Mouse (Mus musculus): ENCODE measurements at regions not wholly inside any gene's neighbourhood (a gene's known extent, or its start where the extent isn't known, plus 50 kb on each side); places are given as distances from the start of the nearest gene placed in this dataset.

DNA sequence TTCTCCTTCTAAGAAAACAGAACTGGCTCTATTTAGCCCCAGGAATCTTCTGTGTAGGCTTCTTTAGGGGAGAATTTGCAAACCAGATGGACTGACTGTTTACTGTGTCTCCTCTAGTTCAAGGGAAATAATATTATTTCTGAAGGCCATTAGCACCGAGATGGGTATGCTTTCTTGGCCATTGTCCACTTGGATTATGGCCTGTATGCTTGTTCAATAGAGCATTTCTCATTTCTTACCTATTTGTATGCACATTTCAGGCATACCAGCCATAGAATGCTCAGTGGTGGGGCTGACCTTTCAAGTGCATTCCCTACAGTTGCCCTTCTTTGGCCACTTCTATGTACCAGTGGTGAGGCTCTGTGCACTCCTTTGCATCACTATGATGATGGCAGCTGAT is 166.3 kb downstream of the Plpp3 start:
- TF ChIP-seq POLR2A (IDR thresholded peaks at IDR 0.05; ENCODE audit: insufficient read length, low read depth) = no peak
- TF ChIP-seq TCF12 (IDR thresholded peaks at IDR 0.05; ENCODE audit: insufficient read depth, poor library complexity, severe bottlenecking) = no peak

Measured in myocyte (in vitro differentiated cells).